Mouse (Mus musculus) liver, adult 2 months (tissue): ENCODE data around the gene Gm20532. TPM values are rescaled to one million over a fixed set of nuclear protein-coding genes. Genes with fewer than 3 reads are reported as not detected.

Source experiments
- DNase-seq: peaks from one replicate; pipeline ENCODE4 v3.0.0-alpha.2; 2011; ENCODE audit warnings: low read depth, low spot score; ENCODE audit errors: extremely low read depth
- H3K27ac ChIP-seq: fragments of 200-500 bp; replicated peaks from 2 replicates; pipeline ENCODE4 v1.5.1; 2012; ENCODE audit warnings: low read depth, mild to moderate bottlenecking, control low read depth, inconsistent platforms, low read length; ENCODE audit not compliant: insufficient read depth
- H3K27me3 ChIP-seq: fragments of 200-500 bp; 2 replicates; pipeline ENCODE4 v1.6.1; 2012; ENCODE audit warnings: mild to moderate bottlenecking, moderate library complexity, low read length, inconsistent platforms; ENCODE audit not compliant: control insufficient read depth, insufficient read depth
- H3K36me3 ChIP-seq: fragments of 200-500 bp; 2 replicates; pipeline ENCODE4 v1.6.1; 2012; ENCODE audit warnings: low read length, inconsistent platforms; ENCODE audit not compliant: control insufficient read depth, insufficient read depth
- H3K4me1 ChIP-seq: fragments of 200-500 bp; 2 replicates; pipeline ENCODE4 v1.6.1; 2011; ENCODE audit warnings: low read length; ENCODE audit not compliant: control insufficient read depth, insufficient read depth
- H3K4me3 ChIP-seq: fragments of 200-500 bp; 2 replicates; pipeline ENCODE4 v1.5.1; 2011; ENCODE audit warnings: low read depth, mild to moderate bottlenecking, control low read depth, low read length, moderate library complexity; ENCODE audit not compliant: insufficient read depth
- H3K79me2 ChIP-seq: fragments of 200-500 bp; 2 replicates; pipeline ENCODE4 v1.6.1; 2012; ENCODE audit warnings: inconsistent platforms, mild to moderate bottlenecking, low read length, moderate library complexity; ENCODE audit not compliant: control insufficient read depth, insufficient read depth
- H3K9ac ChIP-seq: fragments of 200-500 bp; 2 replicates; pipeline ENCODE4 v1.6.1; 2012; ENCODE audit warnings: low read depth, mild to moderate bottlenecking, control low read depth, inconsistent platforms, low read length
- CTCF ChIP-seq: fragments of 200-500 bp; IDR thresholded peaks from 2 replicates; pipeline ENCODE4 v1.5.1; 2011; ENCODE audit warnings: low read depth, low read length, control low read depth
- POLR2A ChIP-seq: fragments of 200-500 bp; IDR thresholded peaks from 2 replicates; pipeline ENCODE4 v1.6.1; 2011; ENCODE audit warnings: low read length, control low read depth; ENCODE audit not compliant: insufficient read depth; ENCODE audit errors: extremely low read depth
- WGBS: fragments of 180-500 bp; shearing (Covaris S2); methylation state at CpG from one replicate; pipeline ENCODE4 v1.1.7; 2018; 5-methylcytosine and 5-hydroxymethylcytosine counted together
- polyA plus RNA-seq: library from polyadenylated mRNA; depleted of rRNA; stranded (reverse); fragments of >200 nt; gene quantifications from 2 replicates; pipeline ENCODE4 v1.2.3, GENCODE M21; 2012
- total RNA-seq: library from RNA; depleted of rRNA; stranded (reverse); fragments of >200 nt; gene quantifications from 2 replicates; pipeline ENCODE4 v1.2.3, GENCODE M21; 2014

Gm20532 gene
- total and polyA plus RNA-seq, 2 experiments = not detected

- WGBS = 56% methylated on average over 2 of the region's 2 CpGs
Measured at GRCm38 (mm10) chr2:26643942-26644341, 57.5 kb downstream of the Gm20532 start.

DNA sequence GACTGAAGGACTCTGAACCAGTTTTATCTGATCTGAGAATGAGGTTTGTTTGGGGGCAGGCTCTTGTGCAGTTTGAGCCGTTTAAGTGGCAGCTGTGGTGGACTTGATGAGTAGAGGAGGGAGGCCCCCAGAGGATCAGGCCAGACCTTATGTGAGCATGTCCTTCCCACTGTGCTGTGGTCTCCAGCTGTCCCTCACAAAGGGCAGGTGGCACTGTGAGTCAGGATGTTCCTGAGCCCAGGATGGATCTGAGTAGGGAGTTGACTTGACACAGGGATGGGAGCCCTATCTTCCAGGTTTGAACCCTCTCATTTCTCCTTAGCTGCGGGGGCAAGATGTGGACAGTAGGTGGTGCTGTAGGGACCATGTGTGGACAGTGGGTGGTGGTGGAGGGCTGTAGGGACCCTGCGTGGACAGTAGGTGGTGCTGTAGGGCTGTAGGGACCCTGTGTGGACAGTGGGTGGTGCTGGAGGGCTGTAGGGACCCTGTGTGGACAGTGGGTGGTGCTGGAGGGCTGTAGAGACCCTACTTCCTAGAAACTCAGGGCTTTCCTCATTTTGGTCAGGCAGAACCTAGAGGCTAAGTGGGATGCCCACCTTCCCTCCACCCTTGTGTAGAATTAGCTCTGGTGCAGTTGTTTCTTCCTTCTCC is 60.3 kb downstream of the Gm20532 start:
- Histone ChIP-seq H3K27me3 (no peaks in the 10 kb centered on the region), H3K79me2 (no peaks in the 10 kb centered on the region), H3K4me1 (no peaks in the 10 kb centered on the region), H3K36me3 (no peaks in the 10 kb centered on the region), H3K27ac (no peak overlapping the region), H3K4me3 (no peak overlapping the region; the same call in 1 of the 2 replicates), H3K9ac (no peak overlapping the region)
- WGBS = 14% methylated on average over 3 of the region's 3 CpGs
- peak; percentile 63 for DNase-seq
- TF ChIP-seq POLR2A (no peak), CTCF (peak; percentile 100)

More at GRCm38 (mm10) chr2:26643942-26644341, 57.5 kb downstream of the Gm20532 start:
- TF ChIP-seq CTCF = peak; percentile 25; the same call in 1 of the 2 replicates
- no peak for TF ChIP-seq POLR2A
- H3K36me3 ChIP-seq = no peaks in the 10 kb centered on the region
- no peaks in the 10 kb centered on the region for H3K4me1 ChIP-seq
- H3K27ac ChIP-seq = no peak overlapping the region
- no peaks in the 10 kb centered on the region for H3K27me3 ChIP-seq
- DNase-seq = peak; percentile 15
- no peak overlapping the region for H3K9ac ChIP-seq
- peaks cover 3% of the 10 kb centered on the region; the same call in 1 of the 2 replicates for H3K79me2 ChIP-seq
- H3K4me3 ChIP-seq = no peak overlapping the region

DNA sequence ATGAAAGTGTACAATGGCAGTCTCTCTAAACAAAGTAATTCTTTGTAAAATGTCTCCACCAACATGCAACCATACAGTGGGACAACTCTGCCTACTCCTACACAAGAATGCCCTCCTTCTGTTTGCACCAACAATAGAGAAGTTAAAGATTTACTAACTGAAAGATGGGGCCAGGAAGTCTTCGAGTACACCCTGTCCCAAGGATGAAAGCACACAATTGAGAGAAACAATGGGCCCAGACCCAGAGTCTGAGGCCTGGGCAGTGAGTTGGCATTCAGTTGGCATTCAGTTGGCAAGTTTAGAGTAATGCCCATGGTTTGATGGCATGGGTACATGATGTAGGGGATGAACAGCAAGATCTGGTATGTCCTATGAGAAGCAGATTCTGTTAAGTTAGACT is 68.2 kb downstream of the Gm20532 start:
- no peak for DNase-seq
- H3K27ac ChIP-seq = no peak overlapping the region
- H3K4me1 ChIP-seq = no peaks in the 10 kb centered on the region
- H3K36me3 ChIP-seq = no peaks in the 10 kb centered on the region
- H3K9ac ChIP-seq = no peak overlapping the region
- H3K27me3 ChIP-seq = no peaks in the 10 kb centered on the region
- TF ChIP-seq CTCF = no peak
- no peak for TF ChIP-seq POLR2A
- no peaks in the 10 kb centered on the region for H3K79me2 ChIP-seq
- 32% methylated on average over 1 of the region's 1 CpGs for WGBS
- no peak overlapping the region for H3K4me3 ChIP-seq

DNA sequence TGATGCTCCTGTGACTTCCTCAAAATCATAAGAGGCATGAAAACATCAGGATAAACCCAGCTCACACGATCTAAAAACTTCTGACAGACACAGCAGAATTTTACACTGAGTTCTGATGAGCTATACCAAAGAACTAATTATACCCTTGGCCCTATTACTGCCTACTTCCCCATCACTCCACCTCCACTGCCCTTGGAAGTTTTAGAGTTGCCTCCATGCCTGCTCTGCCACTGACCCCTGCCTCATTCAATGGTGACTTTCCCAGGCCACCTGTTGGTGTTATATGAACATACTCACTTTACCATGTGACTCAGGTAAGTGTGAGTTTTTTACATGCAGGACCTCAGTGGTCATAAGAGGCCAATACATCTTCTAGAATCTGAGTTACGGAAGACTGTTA is 71.0 kb downstream of the Gm20532 start:
- H3K27ac ChIP-seq = no peak overlapping the region
- no peaks in the 10 kb centered on the region for H3K79me2 ChIP-seq
- DNase-seq = no peak
- H3K27me3 ChIP-seq = no peaks in the 10 kb centered on the region; the same call in 1 of the 2 replicates
- H3K36me3 ChIP-seq = no peaks in the 10 kb centered on the region
- WGBS = 78% methylated on average over 2 of the region's 2 CpGs
- no peak overlapping the region for H3K9ac ChIP-seq
- H3K4me1 ChIP-seq = no peaks in the 10 kb centered on the region
- no peak overlapping the region for H3K4me3 ChIP-seq
- no peak for TF ChIP-seq POLR2A
- no peak for TF ChIP-seq CTCF

DNA sequence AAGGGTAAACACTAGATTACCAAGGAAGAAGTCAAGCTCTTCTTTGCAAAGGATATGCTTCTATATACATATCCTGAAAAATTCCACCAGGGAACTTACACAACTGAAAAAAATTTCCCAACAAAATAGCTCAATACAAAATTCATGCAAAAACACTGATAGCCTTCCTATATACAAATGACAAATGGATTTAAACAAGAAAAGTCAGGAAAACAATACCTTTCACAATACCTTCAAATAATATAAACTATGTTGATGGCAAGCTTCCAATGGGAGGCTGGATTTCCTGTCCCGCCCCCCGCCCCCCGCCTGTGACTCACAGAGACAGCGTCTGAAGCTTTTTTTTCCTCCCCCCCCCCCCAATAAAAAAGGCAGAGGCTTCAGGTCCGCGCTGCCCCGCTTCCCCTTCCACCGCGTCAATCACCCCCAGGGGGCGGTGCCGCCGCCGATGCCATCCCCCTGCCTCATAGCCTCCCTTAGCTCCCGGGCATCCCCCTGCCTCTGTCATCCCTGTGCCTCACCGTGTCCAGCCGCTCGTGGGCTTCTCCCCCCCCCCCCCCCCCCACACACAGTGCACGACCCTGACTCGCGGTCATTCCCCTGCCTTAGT is 74.8 kb downstream of the Gm20532 start:
- DNase-seq = no peak
- Histone ChIP-seq H3K79me2 (no peaks in the 10 kb centered on the region), H3K36me3 (no peaks in the 10 kb centered on the region), H3K27me3 (no peaks in the 10 kb centered on the region; the same call in 1 of the 2 replicates), H3K9ac (no peak overlapping the region), H3K27ac (no peak overlapping the region), H3K4me1 (no peaks in the 10 kb centered on the region), H3K4me3 (no peak overlapping the region)
- 8% methylated on average over 18 of the region's 20 CpGs for WGBS
- TF ChIP-seq POLR2A = no peak
- TF ChIP-seq CTCF = no peak
